Mouse (Mus musculus) adrenal gland, adult 2 months (tissue): ENCODE results near the gene 2010111I01Rik. TPM values are rescaled to one million over a fixed set of nuclear protein-coding genes. Genes with fewer than 3 reads are reported as not detected.
A peak's percentile ranks its signal among the peaks of the same experiment; 100 is the strongest.

Experiments
- DNase-seq: peaks from one replicate; pipeline ENCODE4 v3.0.0; 2021
- polyA plus RNA-seq: library from polyadenylated mRNA; depleted of rRNA; stranded (reverse); fragments of >200 nt; gene quantifications from 2 replicates; pipeline ENCODE4 v1.2.3, GENCODE M21; 2012
- total RNA-seq, 2 experiments: library from RNA; stranded (reverse); gene quantifications; 2 replicates each; pipeline ENCODE4 v1.2.3; 2021

2010111I01Rik gene
- total and polyA plus RNA-seq, 3 experiments: 39.9 to 99.2 (median 62.1) TPM

- DNase-seq: peak; percentile 55
Measured at GRCm38 (mm10) chr13:63316407-63316806, 351.7 kb downstream of the 2010111I01Rik start.

GRCm38 (mm10) chr13:63317681-63318104 is 353.0 kb downstream of the 2010111I01Rik start:
- peak; percentile 62 for DNase-seq

GRCm38 (mm10) chr13:63319814-63320213 is 355.1 kb downstream of the 2010111I01Rik start:
- DNase-seq: no peak

GRCm38 (mm10) chr13:63321689-63322088 is 357.0 kb downstream of the 2010111I01Rik start:
- peak; percentile 7 for DNase-seq

GRCm38 (mm10) chr13:63322756-63323155 is 358.1 kb downstream of the 2010111I01Rik start:
- no peak for DNase-seq

- peak; percentile 65 for DNase-seq
Measured at GRCm38 (mm10) chr13:63323286-63324075, 358.8 kb downstream of the 2010111I01Rik start.

GRCm38 (mm10) chr13:63324311-63324710 is 359.6 kb downstream of the 2010111I01Rik start:
- peak; percentile 34 for DNase-seq

- DNase-seq: peak; percentile 83
Measured at GRCm38 (mm10) chr13:63324978-63325848, 360.5 kb downstream of the 2010111I01Rik start.

- no peak for DNase-seq
Measured at GRCm38 (mm10) chr13:63326015-63326414, 361.3 kb downstream of the 2010111I01Rik start.

- no peak for DNase-seq
Measured at GRCm38 (mm10) chr13:63330236-63330860, 365.7 kb downstream of the 2010111I01Rik start.

GRCm38 (mm10) chr13:63331379-63331778 is 366.7 kb downstream of the 2010111I01Rik start:
- DNase-seq: peak; percentile 77

- DNase-seq: peak; percentile 52
Measured at GRCm38 (mm10) chr13:63332576-63333300, 368.0 kb downstream of the 2010111I01Rik start.

GRCm38 (mm10) chr13:63335421-63336134 is 370.9 kb downstream of the 2010111I01Rik start:
- DNase-seq: peak; percentile 52

- no peak for DNase-seq
Measured at GRCm38 (mm10) chr13:63336335-63336734, 371.6 kb downstream of the 2010111I01Rik start.

GRCm38 (mm10) chr13:63337239-63337960 is 372.7 kb downstream of the 2010111I01Rik start:
- DNase-seq: no peak

GRCm38 (mm10) chr13:63339946-63340345 is 375.3 kb downstream of the 2010111I01Rik start:
- no peak for DNase-seq

GRCm38 (mm10) chr13:63342781-63343180 is 378.1 kb downstream of the 2010111I01Rik start:
- no peak for DNase-seq

- DNase-seq: no peak
Measured at GRCm38 (mm10) chr13:63344481-63344880, 379.8 kb downstream of the 2010111I01Rik start.

GRCm38 (mm10) chr13:63345476-63346225 is 381.0 kb downstream of the 2010111I01Rik start:
- DNase-seq: no peak
